Mouse (Mus musculus) CH12.LX (cell line): ENCODE data around the gene Pde1c.

Source experiments
- CHD1 ChIP-seq: IDR thresholded peaks from 2 replicates; pipeline ENCODE4 v1.6.1; 2012; ENCODE audit warnings: low read depth, low read length, improper control_type of control experiment, inconsistent platforms
- MAZ ChIP-seq: IDR thresholded peaks from 2 replicates; pipeline ENCODE4 v1.6.1; 2012; ENCODE audit warnings: low read depth, mild to moderate bottlenecking, inconsistent platforms, low read length, improper control_type of control experiment, moderate library complexity
- POLR2A ChIP-seq: IDR thresholded peaks from 2 replicates; pipeline ENCODE4 v1.6.1; 2011; ENCODE audit warnings: low read depth, mild to moderate bottlenecking, improper control_type of control experiment, low read length

GRCm38 (mm10) chr6:56335811-56336446 is 233.0 kb downstream of the Pde1c start:
- TF ChIP-seq CHD1 (no peak), MAZ (no peak), POLR2A (no peak)
